Mouse (Mus musculus) neural tube, embryonic 13.5 days (tissue): ENCODE data around the gene Fstl4. TPM values are rescaled to one million over a fixed set of nuclear protein-coding genes. Genes with fewer than 3 reads are reported as not detected.

Experiments
- ATAC-seq: fragments of 200-750 bp; cut with Nextera tagmentation; 2 replicates; pipeline ENCODE4 v1.8.0; 2017; ENCODE audit warnings: low read depth, mild to moderate bottlenecking, moderate TSS enrichment, moderate library complexity
- H3K27ac ChIP-seq: fragments of 300-500 bp; sonication (generic); replicated peaks from 2 replicates; pipeline ENCODE4 v1.5.1; 2015; ENCODE audit warnings: moderate library complexity, mild to moderate bottlenecking, inconsistent platforms
- H3K27me3 ChIP-seq: fragments of 300-500 bp; sonication (generic); 2 replicates; pipeline ENCODE4 v1.6.1; 2015; ENCODE audit warnings: mild to moderate bottlenecking, inconsistent platforms
- H3K36me3 ChIP-seq: fragments of 300-500 bp; sonication (generic); 2 replicates; pipeline ENCODE4 v1.6.1; 2015; ENCODE audit warnings: mild to moderate bottlenecking, inconsistent platforms
- H3K4me1 ChIP-seq: fragments of 300-500 bp; sonication (generic); replicated peaks from 2 replicates; pipeline ENCODE4 v1.6.1; 2015; ENCODE audit warnings: inconsistent platforms
- H3K4me2 ChIP-seq: fragments of 300-500 bp; sonication (generic); 2 replicates; pipeline ENCODE4 v1.6.1; 2015; ENCODE audit warnings: inconsistent platforms, mild to moderate bottlenecking, moderate library complexity
- H3K4me3 ChIP-seq: fragments of 300-500 bp; sonication (generic); 2 replicates; pipeline ENCODE4 v1.5.1; 2015; ENCODE audit warnings: mild to moderate bottlenecking, inconsistent platforms
- H3K9ac ChIP-seq: fragments of 300-500 bp; sonication (generic); 2 replicates; pipeline ENCODE4 v1.6.1; 2015; ENCODE audit warnings: moderate library complexity, mild to moderate bottlenecking, inconsistent platforms
- H3K9me3 ChIP-seq: fragments of 300-500 bp; sonication (generic); 2 replicates; pipeline ENCODE4 v1.6.1; 2016; ENCODE audit warnings: inconsistent platforms
- WGBS: fragments of 180-500 bp; shearing (Covaris S2); methylation state at CpG from one replicate; pipeline ENCODE4 v1.1.7; 2015; 5-methylcytosine and 5-hydroxymethylcytosine counted together
- polyA plus RNA-seq: library from polyadenylated mRNA; unstranded; fragments of >200 nt; fragmentation: Nextera tagmentation; extraction: Ambion mirVana; gene quantifications from 2 replicates; pipeline ENCODE4 v1.2.1, GENCODE M21; 2015

Fstl4 gene
- polyA plus RNA-seq = 9.8 and 11.6 TPM in 2 replicates

DNA sequence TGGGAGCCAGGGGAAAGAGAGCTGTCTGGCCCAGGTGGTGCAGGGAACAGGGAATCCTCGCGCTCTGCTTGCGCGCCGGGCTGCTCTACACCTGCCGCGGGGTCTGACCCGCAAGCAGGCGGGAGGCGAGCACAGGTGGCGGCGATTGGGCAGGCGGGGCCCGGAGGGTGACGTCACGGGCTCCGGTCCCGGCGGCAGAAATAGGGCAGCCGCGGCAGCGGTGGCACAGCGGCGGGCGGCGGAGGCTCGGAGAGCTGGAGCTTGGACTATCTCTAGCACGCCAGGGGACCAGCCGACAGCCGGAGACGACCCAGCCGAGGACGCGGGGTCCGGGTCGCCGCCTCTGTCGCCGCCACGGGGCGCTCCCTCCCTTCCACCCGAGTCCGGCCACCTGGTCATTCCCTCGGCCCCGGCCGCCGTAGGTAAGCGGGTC, at the start of gene Fstl4:
Fstl4 (plus strand) TSS at position 174 of the 433 bp plus-strand sequence.
- H3K36me3 ChIP-seq = no peaks in the 10 kb centered on the region
- peaks cover 27% of the 10 kb centered on the region for H3K4me1 ChIP-seq
- peak within 1 kb of the TSS; percentile 60 for H3K4me3 ChIP-seq
- H3K27ac ChIP-seq = no peak within 1 kb of the TSS
- H3K27me3 ChIP-seq = peaks cover 59% of the 10 kb centered on the region
- WGBS = under 1% methylated on average over 43 of the region's 48 CpGs
- peak; percentile 74 for ATAC-seq
- H3K9ac ChIP-seq = peak within 1 kb of the TSS; percentile 75
- peak within 1 kb of the TSS; percentile 98 for H3K4me2 ChIP-seq
- H3K9me3 ChIP-seq = no peaks in the 10 kb centered on the region

DNA sequence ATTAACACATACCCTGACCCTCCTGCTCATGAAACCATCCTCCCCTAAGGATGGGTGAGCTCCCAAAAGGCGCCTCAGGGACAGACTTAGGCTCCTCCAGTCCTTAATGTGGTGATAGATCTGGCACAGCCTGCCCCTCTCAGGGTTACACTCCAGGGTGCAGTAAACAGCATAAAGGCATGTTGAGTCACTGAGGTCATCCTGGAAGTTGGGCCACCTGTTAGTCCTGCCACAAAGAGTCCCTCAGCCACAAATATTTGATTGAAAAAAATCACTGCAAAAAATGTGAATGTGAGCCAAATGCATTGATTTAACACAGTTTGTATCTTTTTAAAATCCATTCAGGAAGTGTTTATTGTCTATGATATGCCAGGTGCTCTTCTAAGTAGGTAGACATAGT, 45.9 kb upstream of the Fstl4 start:
- 75% methylated on average over 1 of the region's 1 CpGs for WGBS
- Histone ChIP-seq H3K27ac (no peak overlapping the region), H3K27me3 (no peaks in the 10 kb centered on the region)

GRCm38 (mm10) chr11:52721087-52721486, 43.3 kb upstream of the Fstl4 start:
- no peak for ATAC-seq
- Histone ChIP-seq H3K4me2 (no peak overlapping the region), H3K36me3 (no peaks in the 10 kb centered on the region), H3K4me3 (no peak overlapping the region), H3K9me3 (peaks cover under 1% of the 10 kb centered on the region; the same call in 1 of the 2 replicates), H3K4me1 (no peaks in the 10 kb centered on the region), H3K27ac (no peak overlapping the region), H3K27me3 (no peaks in the 10 kb centered on the region), H3K9ac (no peak overlapping the region)
- 77% methylated on average over 6 of the region's 6 CpGs for WGBS

More for the DNA sequence above, 45.9 kb upstream of the Fstl4 start:
- no peaks in the 10 kb centered on the region for H3K36me3 ChIP-seq
- no peak overlapping the region for H3K9ac ChIP-seq
- no peaks in the 10 kb centered on the region for H3K9me3 ChIP-seq
- no peak overlapping the region for H3K4me3 ChIP-seq
- no peak overlapping the region for H3K4me2 ChIP-seq
- H3K4me1 ChIP-seq = no peaks in the 10 kb centered on the region
- ATAC-seq = no peak

DNA sequence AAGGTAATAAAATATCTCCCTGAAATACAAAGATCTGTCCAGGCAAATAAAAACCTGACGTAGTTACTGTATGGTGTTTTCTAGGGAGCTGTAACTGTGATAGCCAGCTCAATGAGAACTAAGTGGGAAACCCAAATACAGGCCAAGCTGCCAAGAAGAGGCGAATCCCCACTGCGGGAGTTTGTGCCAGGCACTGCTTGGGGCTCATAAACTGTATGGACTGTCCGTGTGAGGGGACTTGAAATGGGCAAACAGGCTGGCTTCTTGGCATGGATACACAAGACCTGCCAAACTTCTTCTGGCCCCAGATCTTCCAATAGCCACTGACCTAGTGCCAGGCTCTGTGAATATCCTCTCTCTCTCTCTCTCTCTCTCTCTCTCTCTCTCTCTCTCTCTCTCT, 41.7 kb upstream of the Fstl4 start:
- 75% methylated on average over 4 of the region's 4 CpGs for WGBS
- H3K9ac ChIP-seq = no peak overlapping the region
- H3K4me2 ChIP-seq = no peak overlapping the region

DNA sequence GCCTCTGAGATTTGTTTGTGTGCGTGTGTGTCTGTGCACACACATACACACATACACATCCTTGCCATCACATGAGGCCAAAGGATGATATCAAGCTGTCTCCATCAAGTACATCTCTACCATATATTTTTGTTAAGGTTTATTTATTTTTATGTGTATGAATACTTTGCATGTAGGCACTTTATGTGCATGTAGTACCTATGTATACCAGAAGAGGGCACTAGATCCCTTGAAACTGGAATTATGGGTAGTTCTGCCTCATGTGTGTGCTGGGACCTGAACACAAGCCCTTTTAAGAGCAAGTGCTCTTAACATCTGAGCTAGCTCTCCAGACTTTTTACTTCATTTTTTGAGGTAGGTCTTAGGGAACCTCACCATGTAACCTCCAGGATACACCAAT, 38.4 kb upstream of the Fstl4 start:
- no peak for ATAC-seq
- no peaks in the 10 kb centered on the region for H3K27me3 ChIP-seq

More for the DNA sequence above, 41.7 kb upstream of the Fstl4 start:
- H3K36me3 ChIP-seq = no peaks in the 10 kb centered on the region
- ATAC-seq = no peak
- no peaks in the 10 kb centered on the region for H3K4me1 ChIP-seq
- no peak overlapping the region for H3K27ac ChIP-seq
- peaks cover 5% of the 10 kb centered on the region; the same call in 1 of the 2 replicates for H3K9me3 ChIP-seq
- H3K27me3 ChIP-seq = no peaks in the 10 kb centered on the region
- H3K4me3 ChIP-seq = no peak overlapping the region

DNA sequence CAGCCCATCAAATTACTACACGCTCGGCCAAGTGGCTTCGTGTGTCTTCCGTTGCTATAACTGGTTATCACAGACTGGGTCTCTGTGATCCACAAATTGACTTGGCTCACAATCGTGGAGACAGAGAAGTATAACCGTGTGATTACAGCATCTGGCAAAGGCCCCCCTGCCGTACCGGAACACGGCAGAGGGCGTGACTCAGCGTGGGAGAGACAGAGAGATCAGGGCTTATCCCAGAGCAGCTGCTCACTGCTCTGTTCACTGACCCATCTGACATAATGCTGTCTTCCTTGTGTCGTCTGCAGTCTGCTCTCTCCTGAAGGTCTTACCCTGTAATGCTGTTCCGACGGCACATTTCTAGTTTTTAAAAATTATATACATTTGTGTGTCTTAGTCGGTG, 36.0 kb upstream of the Fstl4 start:
- Histone ChIP-seq H3K9ac (no peak overlapping the region), H3K27me3 (no peaks in the 10 kb centered on the region), H3K9me3 (peaks cover 5% of the 10 kb centered on the region; the same call in 1 of the 2 replicates), H3K4me3 (no peak overlapping the region), H3K27ac (no peak overlapping the region), H3K4me2 (no peak overlapping the region), H3K36me3 (no peaks in the 10 kb centered on the region), H3K4me1 (no peaks in the 10 kb centered on the region)
- ATAC-seq = no peak
- 57% methylated on average over 15 of the region's 15 CpGs for WGBS

More for the DNA sequence above, 38.4 kb upstream of the Fstl4 start:
- WGBS = 100% methylated on average over 1 of the region's 1 CpGs
- no peak overlapping the region for H3K27ac ChIP-seq
- no peak overlapping the region for H3K9ac ChIP-seq
- no peaks in the 10 kb centered on the region for H3K36me3 ChIP-seq
- no peaks in the 10 kb centered on the region for H3K4me1 ChIP-seq
- H3K9me3 ChIP-seq = peaks cover 5% of the 10 kb centered on the region; the same call in 1 of the 2 replicates
- no peak overlapping the region for H3K4me3 ChIP-seq
- H3K4me2 ChIP-seq = no peak overlapping the region

- H3K4me3 ChIP-seq = no peak overlapping the region
- no peak overlapping the region for H3K9ac ChIP-seq
- no peaks in the 10 kb centered on the region for H3K4me1 ChIP-seq
- no peak overlapping the region for H3K4me2 ChIP-seq
- H3K27me3 ChIP-seq = no peaks in the 10 kb centered on the region
- H3K9me3 ChIP-seq = peaks cover 5% of the 10 kb centered on the region; the same call in 1 of the 2 replicates
- H3K36me3 ChIP-seq = no peaks in the 10 kb centered on the region
- WGBS = 88% methylated on average over 5 of the region's 5 CpGs
- no peak for ATAC-seq
- H3K27ac ChIP-seq = no peak overlapping the region
These were observed 34.5 kb upstream of the Fstl4 start for GRCm38 (mm10) chr11:52729890-52730289.

DNA sequence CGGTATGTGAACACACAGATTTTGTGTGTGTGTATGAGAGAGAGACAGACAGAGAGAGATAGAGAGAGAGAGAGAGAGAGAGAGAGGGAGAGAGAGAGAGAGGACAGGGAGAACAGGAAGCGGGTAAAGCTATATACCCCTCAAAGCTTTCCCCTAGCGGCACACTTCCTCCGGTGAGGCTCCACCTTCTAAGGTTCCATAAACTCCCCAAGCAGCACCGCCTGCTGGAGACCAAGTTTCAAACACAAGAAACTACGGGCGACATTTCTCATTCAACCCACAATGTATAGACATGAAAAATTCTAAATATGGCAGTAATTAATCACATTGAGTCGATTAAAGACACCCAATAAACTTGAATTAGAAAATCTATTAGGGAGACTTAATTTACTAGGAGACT, 32.5 kb upstream of the Fstl4 start:
- H3K4me2 ChIP-seq = no peak overlapping the region
- H3K4me3 ChIP-seq = no peak overlapping the region
- H3K27ac ChIP-seq = no peak overlapping the region
- H3K9me3 ChIP-seq = no peaks in the 10 kb centered on the region
- H3K36me3 ChIP-seq = no peaks in the 10 kb centered on the region
- no peaks in the 10 kb centered on the region for H3K27me3 ChIP-seq
- H3K4me1 ChIP-seq = no peaks in the 10 kb centered on the region
- H3K9ac ChIP-seq = no peak overlapping the region
- ATAC-seq = no peak
- WGBS = 51% methylated on average over 8 of the region's 8 CpGs

DNA sequence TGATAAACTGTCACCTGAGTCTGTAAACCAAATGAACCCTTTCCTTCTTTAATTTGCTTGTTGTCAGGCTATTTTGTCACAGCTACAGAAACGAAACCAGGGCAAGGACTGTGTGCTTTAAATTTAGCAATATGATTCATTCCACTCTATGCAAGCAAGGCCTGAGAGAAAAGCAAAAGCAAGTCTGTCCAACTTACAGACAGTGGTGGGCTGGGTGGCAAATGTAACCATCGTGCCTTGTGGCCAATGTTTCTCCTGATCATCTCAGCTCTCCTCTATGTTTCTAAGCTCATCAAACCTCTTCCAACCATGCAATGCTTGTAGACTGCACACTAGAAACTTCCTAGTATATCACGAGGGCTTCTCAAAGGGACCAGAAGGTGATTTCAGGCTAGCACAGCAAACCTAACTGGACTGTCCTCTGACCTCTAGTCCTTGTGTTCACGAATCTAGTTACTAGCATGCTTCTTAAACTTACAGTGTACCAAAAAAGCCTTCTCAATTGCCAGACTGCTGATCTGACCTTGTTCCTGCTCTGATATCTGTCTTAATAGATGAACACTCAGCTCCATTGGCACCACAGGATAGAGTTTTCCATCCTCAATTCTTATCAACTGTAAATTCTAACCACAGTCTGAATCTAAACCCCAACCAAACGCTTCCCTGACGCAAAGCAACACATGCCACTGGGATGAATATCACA, 29.8 kb upstream of the Fstl4 start:
- 92% methylated on average over 6 of the region's 6 CpGs for WGBS
- no peaks in the 10 kb centered on the region for H3K9me3 ChIP-seq
- H3K27ac ChIP-seq = no peak overlapping the region
- H3K4me2 ChIP-seq = no peak overlapping the region
- 0 out of 2 replicates have a peak, but pooled peaks cover 6% of the 10 kb centered on the region for H3K4me1 ChIP-seq
- no peaks in the 10 kb centered on the region for H3K27me3 ChIP-seq
- no peak overlapping the region for H3K9ac ChIP-seq
- H3K36me3 ChIP-seq = no peaks in the 10 kb centered on the region
- no peak for ATAC-seq
- no peak overlapping the region for H3K4me3 ChIP-seq

DNA sequence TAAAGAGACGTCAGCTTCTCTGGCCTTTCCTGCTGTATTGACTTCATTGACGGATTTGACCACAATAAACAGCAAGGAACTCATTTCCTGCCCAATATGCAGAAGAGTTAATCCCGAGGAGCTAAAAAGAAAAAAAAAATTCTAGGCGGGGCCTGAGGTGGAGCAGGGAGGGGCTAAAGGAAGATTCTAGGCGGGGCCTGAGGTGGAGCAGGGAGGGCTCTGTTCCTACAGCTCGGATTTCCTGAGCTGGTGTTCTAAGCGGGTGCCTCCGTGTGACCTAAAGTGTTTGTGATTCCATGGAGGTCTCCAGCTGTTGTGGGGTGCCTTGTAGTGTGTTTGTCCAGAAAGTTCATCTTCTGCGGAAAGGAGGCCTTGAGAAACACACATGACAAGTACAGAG, 25.2 kb upstream of the Fstl4 start:
- H3K4me1 ChIP-seq = 0 out of 2 replicates have a peak, but pooled peaks cover 6% of the 10 kb centered on the region
- ATAC-seq = no peak
- 27% methylated on average over 9 of the region's 9 CpGs for WGBS

GRCm38 (mm10) chr11:52740466-52740865, 24.0 kb upstream of the Fstl4 start:
- no peak overlapping the region for H3K27ac ChIP-seq
- no peak overlapping the region for H3K4me3 ChIP-seq
- no peak overlapping the region for H3K4me2 ChIP-seq
- 0 out of 2 replicates have a peak, but pooled peaks cover 6% of the 10 kb centered on the region for H3K4me1 ChIP-seq
- H3K36me3 ChIP-seq = no peaks in the 10 kb centered on the region
- no peaks in the 10 kb centered on the region for H3K9me3 ChIP-seq
- no peak for ATAC-seq
- no peak overlapping the region for H3K9ac ChIP-seq
- H3K27me3 ChIP-seq = no peaks in the 10 kb centered on the region

More for the DNA sequence above, 25.2 kb upstream of the Fstl4 start:
- Histone ChIP-seq H3K27me3 (no peaks in the 10 kb centered on the region), H3K36me3 (no peaks in the 10 kb centered on the region), H3K9me3 (no peaks in the 10 kb centered on the region), H3K27ac (no peak overlapping the region), H3K4me3 (no peak overlapping the region), H3K9ac (no peak overlapping the region), H3K4me2 (no peak overlapping the region)

DNA sequence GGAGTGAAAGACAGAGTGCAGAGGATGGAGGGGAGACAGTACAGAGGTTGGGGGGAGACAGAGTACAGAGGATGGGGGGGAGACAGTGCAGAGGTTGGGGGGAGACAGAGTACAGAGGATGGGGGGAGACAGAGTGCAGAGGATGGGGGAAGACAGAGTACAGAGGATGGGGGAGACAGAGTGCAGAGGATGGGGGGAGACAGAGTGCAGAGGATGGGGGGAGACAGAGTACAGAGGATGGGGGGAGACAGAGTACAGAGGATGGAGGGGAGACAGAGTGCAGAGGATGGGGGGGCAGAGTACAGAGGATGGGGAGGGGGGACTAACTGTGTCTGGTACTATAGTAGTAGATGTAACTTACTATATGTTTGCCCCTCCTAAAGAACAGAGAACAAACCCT, 20.5 kb upstream of the Fstl4 start:
- no peaks in the 10 kb centered on the region for H3K27me3 ChIP-seq
- no peak for ATAC-seq
- no peaks in the 10 kb centered on the region for H3K9me3 ChIP-seq
- no peak overlapping the region for H3K4me3 ChIP-seq
- H3K9ac ChIP-seq = no peak overlapping the region
- no peak overlapping the region for H3K4me2 ChIP-seq
- 0 out of 2 replicates have a peak, but pooled peaks cover 5% of the 10 kb centered on the region for H3K4me1 ChIP-seq
- no peak overlapping the region for H3K27ac ChIP-seq
- no peaks in the 10 kb centered on the region for H3K36me3 ChIP-seq
